Mouse (Mus musculus): ENCODE measurements around the gene Tmem141.

- TF ChIP-seq CTCF (IDR thresholded peaks at IDR 0.05; ENCODE audit: low read depth) = no peak
- TF ChIP-seq EP300 (IDR thresholded peaks at IDR 0.05; ENCODE audit: low read depth) = no peak
These were observed 46.3 kb downstream of the Tmem141 start for GRCm38 (mm10) chr2:25575432-25576027.

Data from liver, embryonic 14.5 days (tissue).